Mouse (Mus musculus): ENCODE measurements around the gene Tat.

Gene Tat

DNA sequence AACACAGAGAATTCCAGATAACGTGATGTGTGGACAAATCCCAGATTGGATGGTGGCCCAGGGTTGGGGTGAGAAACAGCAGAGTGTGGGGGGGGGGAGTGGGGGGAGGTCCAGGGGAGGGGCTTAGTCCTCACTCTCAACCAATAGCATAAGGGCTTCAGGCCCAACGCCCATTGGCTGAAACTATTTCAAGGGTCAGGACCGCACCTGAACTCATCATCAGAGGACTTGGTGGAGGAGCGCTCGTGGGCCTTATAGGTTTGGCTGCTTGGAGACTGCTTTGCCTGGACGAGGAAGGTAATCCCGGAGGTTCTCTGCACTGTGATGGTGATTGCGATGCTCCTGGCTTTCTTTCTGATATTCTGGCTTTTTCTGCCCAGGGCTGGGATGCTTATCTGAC is at the start of gene Tat:
TSS of gene Tat (plus strand) at position 214 of the 400 bp plus-strand sequence.
- DNase-seq: no peak

DNA sequence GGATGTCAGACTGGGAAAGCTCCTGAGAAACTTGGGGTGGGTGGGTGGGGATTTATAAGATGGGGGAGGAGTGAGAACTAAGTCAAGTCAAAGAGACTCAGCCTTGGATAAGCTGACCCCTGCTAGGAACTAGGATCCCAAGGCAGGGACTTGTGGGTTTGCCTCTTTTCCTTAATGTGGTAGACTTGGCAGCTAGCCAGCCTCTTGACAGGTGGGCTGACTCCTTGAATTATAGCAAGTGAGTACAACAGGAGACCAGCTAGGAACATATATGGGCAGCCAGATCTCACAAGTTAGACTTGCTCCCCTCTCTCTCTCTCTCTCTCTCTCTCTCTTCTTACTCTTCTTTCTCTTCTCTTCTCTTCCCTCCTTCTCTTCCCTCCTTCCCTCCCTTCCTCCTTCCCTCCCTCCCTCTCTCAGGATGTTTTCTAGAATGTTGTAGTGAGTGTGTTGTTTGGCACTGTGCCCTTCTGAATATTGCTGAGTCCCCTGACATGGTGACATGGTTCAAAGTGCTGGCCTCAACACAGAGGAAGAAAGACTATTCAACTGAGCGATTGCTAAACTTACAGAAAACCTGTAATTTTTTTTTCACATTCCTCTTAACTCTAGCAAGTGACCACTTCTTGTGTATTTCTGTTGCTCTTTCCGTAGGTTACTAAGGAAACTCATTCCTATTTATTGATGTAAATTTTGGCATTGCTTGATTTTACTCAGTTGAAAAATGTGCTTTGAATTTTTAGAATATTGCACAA is 48.5 kb upstream of the Tat start:
- no peak for DNase-seq

DNA sequence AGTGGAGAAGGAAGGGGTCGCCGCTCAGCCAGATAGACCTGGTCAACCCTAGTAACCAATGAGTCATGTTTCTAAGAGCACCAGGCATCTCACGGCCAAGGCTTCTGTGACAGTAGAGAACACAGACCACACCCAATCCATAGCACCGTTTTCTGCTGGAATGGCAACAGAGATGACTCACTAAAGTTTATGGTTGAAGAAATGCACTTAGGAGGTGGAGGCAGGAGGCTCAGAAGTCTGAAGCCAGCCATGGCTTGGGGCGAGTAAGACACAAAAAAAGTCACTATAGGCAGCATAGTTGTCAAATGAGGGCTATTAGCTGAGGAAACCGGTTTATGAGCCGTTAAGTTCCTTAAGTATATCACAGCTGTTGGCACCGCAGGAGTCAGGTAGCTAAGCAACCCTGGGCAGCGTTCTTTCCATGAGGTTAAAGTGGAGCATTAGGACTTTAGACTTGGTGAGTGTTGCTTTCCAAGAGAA is 45.0 kb upstream of the Tat start:
- DNase-seq: no peak

DNA sequence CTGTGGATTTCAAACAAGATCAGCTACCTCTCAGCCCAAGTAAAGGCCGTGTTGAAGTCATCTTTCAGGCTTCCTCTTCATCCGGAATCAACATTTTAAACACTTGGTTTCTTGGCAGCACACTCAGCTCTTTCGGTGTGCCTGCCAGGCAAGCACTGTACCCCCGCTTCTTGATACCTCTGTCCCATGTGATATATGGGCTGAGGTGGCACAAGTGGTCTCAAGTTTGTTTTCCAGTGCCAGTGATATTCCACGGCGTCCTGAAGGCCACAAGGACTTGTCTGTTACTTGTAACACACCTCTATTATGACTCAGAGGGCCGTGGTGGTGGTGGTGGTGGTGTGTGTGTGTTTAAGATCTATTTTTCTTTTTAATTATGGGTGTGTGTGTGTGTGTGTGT is 44.5 kb upstream of the Tat start:
- DNase-seq: no peak

DNA sequence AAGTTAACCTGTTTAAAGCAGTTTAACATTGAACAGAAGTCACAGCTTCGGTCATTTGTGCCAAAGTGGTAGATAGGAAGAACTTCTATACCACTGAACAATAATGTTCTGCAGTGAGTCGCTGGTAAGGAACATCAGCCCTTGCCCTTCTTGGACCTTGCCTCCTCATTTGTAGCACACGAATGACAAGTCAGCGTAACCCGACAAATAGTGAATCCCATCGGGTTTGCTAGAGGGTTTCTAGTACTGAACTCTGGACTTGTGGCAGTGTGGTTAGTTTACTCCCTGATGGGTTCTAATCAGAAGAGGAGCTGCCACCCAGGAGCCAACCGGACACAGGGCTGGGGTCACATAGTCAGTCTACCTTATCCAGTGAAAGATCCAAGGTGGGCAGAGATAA is 44.0 kb upstream of the Tat start:
- no peak for DNase-seq

DNA sequence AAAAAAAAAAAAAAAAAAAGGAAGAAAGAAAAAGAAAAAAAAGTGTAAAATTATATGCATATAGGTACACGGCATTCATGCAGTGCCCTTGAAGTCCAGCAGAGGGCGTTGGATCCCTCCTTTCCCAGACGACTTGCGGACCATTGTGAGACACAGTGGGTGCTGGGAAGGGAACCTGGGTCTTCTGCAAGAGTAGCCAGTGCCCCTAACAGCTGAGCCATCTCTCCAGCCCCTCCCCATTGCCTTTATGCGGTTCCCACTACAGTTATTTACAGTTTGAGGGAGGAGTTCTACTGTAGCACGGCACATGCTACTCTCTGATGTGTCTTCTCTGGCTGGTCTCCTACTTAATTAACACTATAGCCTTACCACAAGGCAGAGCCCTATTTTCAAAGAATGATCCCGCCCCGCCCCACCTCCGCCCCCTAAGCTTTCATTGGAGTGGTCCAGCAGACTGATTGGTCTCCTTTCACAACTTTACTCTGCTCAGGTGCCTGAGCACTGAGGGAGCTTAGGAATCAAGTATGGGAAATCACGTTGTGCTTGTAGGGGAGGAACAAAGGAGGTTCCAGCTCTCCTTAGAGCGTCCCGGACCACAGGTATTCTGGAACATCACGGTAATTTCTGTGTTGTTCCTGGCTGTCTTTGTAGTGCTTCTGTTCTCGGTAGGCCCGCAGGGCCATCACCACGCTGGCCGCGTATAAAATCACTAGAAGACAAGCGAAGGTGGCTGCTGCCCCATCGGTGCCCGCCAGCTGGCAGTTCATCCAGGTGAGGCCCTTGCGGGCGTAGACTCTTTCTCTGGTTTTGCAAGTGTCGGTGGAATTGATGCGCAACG is 42.6 kb upstream of the Tat start:
- peak; percentile 68 for DNase-seq

DNA sequence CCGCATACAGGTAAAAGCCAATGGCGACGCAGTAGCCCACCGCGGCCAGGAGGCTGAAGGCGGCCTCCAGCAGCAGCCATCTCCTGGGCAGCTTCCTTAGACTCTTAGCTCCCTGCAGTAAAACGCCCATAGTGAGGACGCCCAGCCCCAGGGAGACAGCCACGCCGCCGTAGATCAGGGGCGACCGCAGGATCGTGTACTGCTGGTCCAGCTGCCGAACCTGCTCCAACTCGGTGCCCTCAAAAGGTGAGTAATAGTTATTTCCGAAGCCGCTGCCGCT is 42.0 kb upstream of the Tat start:
- DNase-seq: no peak

DNA sequence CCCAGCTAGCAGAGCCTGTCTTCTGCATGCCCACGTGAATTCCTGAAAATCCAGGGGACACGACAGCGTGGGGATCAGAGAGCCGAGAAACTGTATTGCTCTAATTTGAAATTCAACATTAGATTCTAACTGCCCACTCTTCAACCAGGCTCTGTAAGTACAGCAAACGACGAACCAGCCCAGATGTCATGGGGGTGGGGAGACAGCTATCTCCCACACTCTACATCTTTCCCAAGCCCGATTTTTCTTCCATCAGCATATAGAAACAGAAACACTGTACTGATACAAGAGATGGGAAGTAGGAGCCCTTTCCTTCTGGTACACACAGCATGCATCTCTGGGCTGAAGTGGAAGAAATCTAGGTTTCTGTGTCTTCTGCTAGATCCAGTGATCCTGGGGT is 38.1 kb upstream of the Tat start:
- DNase-seq: peak; percentile 78

DNA sequence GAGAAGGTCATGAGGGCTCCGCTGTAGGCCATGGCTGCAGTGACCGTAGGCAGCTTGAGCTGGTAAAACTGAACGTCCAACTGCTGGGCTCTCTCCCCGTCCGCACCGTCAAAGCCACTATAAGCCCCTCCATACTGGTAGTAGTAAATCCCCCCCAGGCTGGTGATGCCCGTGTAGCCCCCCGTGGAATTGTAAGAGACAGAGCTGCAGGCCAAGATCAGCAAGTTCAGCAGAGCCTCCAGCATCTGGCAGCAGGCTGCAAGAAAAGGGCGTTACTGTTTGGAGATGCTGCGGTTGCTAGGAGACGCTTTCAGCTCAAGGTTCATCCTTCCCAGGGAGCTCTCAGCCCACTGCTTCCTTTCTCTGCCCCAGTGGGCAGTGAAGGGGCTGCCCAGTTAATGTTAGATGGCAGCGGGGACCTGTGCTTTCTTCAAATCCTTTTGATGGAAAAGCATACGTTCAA is 35.7 kb upstream of the Tat start:
- DNase-seq: peak; percentile 58

DNA sequence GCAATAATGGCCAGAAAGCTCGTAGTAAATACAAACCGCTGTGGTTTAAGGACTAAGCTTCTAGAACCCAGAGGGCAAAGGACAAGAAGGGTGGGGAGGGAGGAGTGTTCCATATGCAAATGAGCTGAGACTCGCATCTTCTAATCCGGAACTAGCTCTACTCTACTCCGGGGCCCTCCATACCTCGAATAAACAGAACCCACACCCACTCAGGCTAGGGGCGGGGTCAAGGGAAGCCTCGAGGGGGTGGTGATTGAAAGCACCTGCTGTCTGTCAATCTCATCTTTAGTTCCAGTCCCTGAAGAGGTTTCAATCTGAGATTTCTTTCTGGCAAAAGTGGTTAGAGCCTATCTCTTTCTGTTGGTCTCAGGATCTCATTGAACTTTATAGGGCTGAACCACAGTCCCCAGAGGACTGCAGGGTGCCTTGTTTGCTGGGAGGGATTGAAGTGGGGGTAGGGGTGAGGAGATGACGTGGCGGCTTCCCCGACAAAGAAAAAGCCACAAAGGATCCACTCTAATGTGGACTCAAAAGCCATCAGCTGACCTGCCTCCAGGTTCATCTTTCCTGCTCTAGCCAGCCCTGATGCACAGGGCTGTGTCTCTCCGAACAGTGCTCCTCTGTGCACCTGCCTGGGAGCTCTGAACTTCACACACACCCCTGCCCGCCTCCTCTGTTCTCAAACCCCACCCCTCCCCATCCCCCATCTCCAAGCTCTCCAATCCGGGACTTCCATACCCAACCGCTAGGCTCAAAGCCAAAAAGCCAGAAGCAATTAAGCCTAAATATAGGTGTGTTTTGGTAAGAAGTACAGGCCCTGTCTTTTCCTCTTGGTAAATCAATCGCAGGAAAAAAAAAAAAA is 32.8 kb upstream of the Tat start:
- no peak for DNase-seq

DNA sequence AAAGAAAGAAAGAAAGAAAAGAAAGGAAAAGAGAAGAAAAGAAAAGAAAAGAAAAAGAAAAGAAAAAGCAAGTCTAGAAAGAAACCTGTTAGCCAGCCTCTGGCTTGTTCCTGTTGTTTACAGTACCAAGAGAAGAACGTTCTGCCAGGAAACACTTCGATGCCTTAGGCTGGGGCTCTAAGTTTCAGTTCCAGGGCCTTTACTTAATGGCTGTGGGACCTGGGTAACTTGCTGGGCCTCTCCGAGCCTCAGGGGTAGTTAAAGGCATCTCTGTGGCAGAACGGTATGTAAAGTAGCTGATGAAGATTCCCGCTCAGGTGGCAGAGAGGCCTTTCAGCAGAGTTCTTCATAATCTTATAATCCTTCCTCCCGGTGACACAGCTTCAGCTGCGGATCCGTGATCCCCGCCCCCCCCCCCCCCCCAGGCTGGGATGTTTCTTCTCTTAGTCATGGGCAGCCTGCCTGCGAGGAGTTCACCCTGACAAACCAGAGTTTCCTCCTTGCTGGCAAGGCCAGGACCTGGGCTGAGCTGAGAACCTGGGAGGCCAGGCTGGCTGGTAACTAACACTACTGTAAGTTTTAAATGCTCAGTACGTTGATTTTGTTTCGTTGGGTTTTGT is 32.1 kb upstream of the Tat start:
- no peak for DNase-seq

DNA sequence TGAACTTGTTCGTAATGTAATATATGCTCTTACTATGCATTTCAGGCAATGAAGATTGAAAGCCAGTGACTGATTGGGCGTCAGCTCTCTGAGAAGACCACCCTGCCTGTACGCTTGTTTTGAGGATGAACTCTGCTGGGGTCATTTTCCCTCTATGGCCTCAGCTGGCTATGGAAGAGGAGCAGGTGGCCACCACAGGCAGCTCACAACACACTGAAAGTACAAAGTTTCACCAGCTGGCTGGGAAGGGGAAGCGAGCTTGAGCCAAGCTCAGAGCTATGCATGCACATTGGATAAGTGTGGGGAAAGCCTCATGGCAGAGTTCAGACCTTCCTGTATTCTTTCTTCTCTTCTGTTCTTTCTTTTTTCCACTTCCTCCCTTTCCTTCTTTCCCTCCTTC is 31.1 kb upstream of the Tat start:
- no peak for DNase-seq

DNA sequence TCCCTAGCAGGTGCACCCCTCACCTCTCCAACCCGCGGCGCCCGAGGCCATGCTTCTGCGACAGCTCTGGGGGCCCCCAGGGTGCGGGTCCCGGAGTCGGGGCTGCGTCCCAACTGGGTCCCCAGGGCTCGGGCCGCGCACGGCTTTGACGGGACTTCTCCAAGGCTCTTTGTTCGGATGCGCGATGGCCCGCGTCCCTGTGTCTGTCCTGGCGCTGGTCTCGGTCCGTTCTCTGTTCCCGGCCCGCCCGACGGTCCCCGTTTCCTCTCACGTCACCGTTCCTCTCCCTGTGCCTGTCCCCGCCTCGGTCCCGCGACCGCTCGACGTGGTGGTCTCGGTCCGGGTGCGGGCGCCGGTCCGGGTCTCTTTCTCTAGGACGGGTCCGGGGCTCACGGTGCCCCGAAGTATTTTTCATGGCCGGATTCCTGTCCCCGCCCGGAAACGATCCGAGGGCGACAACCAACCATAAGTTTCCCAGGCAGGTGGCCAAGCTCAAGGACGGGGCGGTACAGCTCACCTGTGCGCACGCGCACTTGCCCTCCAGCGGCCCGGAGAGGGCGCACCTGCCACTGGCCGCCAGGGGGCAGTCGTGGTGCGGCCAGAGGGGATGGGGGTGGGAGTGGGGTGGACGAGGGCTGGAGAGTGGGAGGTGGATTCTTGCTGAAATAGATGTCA is 28.4 kb upstream of the Tat start, which contains the start of gene Marveld3:
TSS of gene Marveld3 (minus strand) at position 511 of the 675 bp plus-strand sequence.
- no peak for DNase-seq

DNA sequence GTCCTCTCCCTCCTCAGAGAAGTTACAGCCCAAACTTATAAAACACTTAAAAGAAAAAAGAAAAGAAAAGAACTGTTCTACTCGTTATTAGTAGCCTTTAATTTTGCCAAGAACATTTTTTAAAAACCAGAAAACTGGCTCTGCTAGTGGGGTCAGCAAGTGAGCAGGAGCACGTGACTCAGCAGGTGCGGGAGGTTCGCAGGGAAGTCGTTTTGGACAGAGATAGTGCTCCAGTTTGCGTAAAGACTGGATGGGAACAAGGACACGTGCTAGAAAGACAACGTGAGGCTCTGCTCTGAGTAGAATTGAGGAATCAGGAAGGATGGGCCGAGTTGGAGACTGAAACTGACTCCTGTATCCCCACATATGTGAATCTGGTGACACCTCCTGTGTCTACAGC is 27.3 kb upstream of the Tat start:
- DNase-seq: no peak

DNA sequence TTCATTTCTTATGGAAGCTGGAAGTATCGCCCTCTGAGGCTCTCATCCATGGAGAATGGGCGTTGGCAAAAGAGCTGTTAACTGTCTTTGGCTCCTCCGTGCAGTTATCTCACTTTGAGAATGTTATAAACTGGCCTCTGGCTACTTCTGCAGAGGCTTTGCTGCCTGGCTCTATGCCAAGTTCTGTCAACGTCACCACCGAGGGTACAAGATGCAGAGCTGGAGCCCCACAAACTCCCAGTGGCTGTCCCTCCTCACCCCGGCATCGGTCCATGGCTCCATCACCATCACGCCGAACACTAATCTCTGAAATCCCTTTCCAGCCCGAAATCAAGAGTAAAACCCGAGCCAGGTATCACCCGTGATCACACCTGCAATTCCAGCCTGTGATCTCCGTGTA is 26.8 kb upstream of the Tat start:
- DNase-seq: no peak

DNA sequence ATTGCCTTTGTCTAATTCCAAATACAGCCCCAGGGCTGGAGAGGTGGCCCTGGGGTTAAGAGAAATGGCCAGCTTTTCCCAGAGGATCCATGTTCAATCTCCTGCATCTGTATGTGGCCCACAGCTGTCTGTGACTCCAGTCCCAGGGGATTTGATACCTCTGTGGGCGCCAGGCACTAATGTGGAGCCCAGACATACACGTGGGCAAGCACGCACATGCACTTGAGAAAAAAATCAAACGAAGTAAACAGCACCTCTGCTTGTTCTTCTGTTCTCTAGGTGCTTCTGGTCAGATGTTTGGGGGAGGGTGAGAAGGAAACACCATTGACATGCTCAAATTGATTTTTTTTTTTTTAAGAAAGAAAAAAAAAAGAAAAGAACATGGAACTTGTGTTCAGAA is 26.1 kb upstream of the Tat start:
- no peak for DNase-seq

DNA sequence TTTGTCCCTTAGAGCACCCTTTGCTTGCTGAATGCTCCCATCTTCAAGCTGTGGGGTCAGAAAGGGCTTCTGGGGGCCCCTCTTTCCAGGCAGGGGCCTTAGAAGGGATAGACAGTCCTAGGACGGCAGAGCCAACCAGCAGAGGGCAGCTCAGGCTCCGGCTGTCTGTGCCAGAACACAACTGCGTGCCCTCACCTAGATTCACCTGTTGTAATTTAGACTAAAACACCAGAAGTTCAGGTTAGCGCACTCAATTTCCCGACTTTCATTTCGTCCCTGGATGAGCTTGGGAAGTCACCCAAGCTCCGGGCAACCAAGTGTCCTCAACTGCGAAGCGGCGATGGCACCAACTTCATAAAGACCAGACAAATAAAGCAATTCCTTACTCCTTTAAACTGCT is 21.4 kb upstream of the Tat start:
- DNase-seq: no peak

DNA sequence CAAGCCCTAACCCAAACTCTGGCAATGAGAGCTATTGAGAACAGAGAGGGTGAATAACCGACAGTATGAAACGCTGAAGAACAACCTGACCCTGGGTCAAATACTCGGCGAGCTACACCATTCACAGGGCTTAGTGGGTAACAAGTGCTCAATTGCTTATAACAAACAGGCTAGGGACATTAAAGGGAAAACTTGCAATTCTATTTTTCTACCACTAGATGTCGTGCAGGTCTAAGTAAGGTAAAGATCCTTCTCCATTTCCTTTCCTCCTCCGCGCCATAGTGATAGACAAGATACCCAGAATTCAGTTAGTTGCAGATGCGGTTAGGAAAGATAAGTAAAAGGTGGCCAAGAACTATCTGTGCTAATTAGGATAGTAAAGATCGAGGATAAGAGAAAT is 19.9 kb upstream of the Tat start:
- DNase-seq: no peak

DNA sequence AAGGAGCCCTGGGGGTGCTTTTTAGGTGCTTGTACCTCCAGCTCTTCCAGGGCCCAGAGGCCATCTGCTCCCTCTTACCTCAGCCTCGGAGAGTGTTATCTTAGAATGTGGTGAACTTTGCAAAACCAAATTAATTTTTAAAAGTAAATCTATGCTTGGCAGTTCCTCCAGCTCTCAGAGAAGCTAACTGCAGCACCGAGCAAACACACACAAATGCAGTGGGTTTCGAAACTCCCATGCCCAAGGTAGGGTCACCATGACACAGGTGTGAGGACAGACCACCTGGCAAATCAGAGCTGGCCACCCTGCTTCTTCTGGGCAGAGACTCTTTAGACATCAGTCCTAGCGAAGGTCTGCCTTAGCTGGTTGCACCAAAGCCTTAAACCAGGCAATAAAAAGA is 17.3 kb upstream of the Tat start:
- DNase-seq: no peak

DNA sequence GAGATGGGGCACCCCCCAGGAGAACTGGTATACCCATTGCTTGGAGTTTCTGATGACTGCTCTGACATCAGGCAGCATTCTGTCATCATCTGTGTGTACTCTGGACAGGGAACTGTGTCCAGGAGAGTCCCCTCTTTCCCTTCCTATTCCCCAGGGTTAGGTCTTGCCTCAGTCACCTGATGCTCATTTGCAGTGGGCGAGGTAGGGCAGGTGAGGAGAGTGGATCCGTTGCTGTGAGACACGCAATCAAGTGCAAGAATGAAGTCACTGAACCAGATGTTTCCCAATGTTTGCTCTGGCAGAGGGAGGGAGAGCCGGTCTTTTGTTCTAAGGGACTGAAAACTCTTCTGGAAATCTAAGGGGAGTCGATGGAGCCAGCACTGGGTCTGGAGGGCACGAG is 10.9 kb upstream of the Tat start:
- no peak for DNase-seq

DNA sequence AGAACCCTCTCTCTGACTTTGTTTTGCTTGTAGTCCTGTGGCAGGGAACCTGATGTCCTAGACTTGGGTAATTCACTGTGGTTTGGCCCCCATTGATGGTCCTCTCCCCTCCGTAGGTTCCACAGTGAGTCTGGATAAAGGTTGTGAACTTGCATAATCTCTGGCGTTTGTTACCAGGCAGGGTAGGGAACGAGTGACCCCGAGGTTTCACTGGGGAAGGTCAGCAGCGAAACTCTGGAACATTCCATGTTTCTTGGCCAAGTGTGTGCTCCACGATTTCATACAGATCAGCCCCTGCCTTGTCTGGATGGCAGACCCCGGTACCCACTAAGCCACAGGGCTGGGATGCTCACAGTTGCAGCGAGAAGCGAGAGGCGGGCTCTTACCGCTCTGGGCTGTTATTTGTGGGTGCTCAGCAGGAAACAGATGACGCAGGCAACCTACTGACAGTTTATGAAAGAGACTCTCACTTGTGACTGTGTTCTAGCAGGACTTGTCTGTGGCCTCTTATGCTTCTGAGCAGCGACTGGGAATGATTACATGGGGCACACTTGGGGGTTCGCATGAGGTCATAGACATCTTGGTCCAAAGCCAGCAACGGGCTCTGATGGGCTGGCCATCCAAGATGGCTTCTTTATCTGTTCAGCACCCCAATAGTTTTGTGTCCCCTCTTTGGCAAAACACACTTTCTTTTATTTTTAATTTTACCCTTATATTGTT is 7.7 kb upstream of the Tat start:
- no peak for DNase-seq

DNA sequence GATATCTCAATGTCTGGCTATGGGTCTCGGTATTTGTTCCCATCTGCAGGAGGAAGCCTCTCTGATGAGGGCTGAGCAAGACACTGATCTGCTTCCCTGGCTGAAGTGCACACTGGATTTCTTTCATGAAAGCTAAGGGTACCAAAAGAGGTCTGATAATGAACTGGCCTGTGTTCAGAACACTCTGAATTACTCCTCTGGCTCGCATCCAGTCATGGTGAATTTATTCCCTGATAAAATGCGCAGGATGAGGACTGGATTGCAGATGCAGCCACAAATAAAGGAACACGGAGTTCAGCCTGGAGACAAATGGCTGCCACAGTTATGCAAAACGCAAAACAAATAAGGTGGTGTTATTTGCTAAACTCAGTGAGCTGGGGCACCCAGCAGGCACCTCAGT is 6.3 kb upstream of the Tat start:
- no peak for DNase-seq

Data from right cerebral cortex, adult 18-20 months (tissue).